Mouse (Mus musculus): Measurements from ENCODE around the gene 3425401B19Rik. TPM values are rescaled to one million over a fixed set of nuclear protein-coding genes. Genes with fewer than 3 reads are reported as not detected.

3425401B19Rik gene
- polyA plus RNA-seq (2014; fragmentation: Illumina TruSeq; extraction: RNeasy Lipid Tissue Mini Kit (QIAGEN cat#74804); ENCODE audit: low read depth, low replicate concordance), result 69.6 TPM

GRCm38 (mm10) chr14:32685124-32685826 lies at the start of gene 3425401B19Rik:
TSS of gene 3425401B19Rik (minus strand) at chr14:32685293.

Other genes with a start within 250 kb of the 3425401B19Rik start
- not detected for gene Slc18a3, start 220.4 kb downstream of the 3425401B19Rik start, polyA plus RNA-seq (2014; fragmentation: Illumina TruSeq; extraction: RNeasy Lipid Tissue Mini Kit (QIAGEN cat#74804); ENCODE audit: low read depth, low replicate concordance)
- not detected for gene Chat, start 219.3 kb downstream of the 3425401B19Rik start, polyA plus RNA-seq (2014; fragmentation: Illumina TruSeq; extraction: RNeasy Lipid Tissue Mini Kit (QIAGEN cat#74804); ENCODE audit: low read depth, low replicate concordance)
- gene Ercc6, start 171.8 kb downstream of the 3425401B19Rik start, polyA plus RNA-seq (2014; fragmentation: Illumina TruSeq; extraction: RNeasy Lipid Tissue Mini Kit (QIAGEN cat#74804); ENCODE audit: low read depth, low replicate concordance), result 4.0 TPM
- gene Prrxl1, start 85.9 kb downstream of the 3425401B19Rik start, polyA plus RNA-seq (2014; fragmentation: Illumina TruSeq; extraction: RNeasy Lipid Tissue Mini Kit (QIAGEN cat#74804); ENCODE audit: low read depth, low replicate concordance), result not detected
- gene Tmem273, start 100.7 kb upstream of the 3425401B19Rik start, polyA plus RNA-seq (2014; fragmentation: Illumina TruSeq; extraction: RNeasy Lipid Tissue Mini Kit (QIAGEN cat#74804); ENCODE audit: low read depth, low replicate concordance), result 1.4 TPM
- not detected for gene Fam170b, start 148.7 kb upstream of the 3425401B19Rik start, polyA plus RNA-seq (2014; fragmentation: Illumina TruSeq; extraction: RNeasy Lipid Tissue Mini Kit (QIAGEN cat#74804); ENCODE audit: low read depth, low replicate concordance)
- gene Vstm4, start 171.5 kb upstream of the 3425401B19Rik start, polyA plus RNA-seq (2014; fragmentation: Illumina TruSeq; extraction: RNeasy Lipid Tissue Mini Kit (QIAGEN cat#74804); ENCODE audit: low read depth, low replicate concordance), result 14.6 TPM